Comparison of ENCODE assay signal across 7 mouse cellular contexts in the genomic region with DNA sequence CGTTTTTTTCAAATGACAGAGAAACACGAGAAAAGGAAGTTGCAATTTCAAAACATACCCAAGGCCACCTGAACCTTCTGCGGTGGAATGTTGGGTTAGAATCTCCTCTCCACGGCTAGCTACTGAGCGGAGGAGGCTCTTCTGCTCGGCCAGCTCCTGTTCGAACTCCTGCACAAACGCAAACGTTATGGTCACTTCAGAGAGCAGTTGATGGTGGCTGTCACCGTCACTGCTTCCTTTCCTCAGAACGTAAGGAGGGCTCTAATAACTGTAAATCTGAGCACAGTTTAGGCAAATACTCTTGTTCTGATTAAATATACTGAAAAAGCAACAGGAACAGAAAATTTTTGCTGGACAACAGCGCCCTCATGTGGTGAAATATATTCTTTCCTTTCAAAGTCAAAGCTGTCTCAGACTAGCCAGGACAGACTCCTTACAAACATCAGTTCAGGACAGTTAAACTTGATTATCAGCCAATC.
DNase-seq lines count a peak whose midpoint lies in the region; ATAC-seq lines count a peak whose summit lies in the region.

No protein-coding gene starts in this region.

- no peak overlapping the region for H3K4me3 ChIP-seq in forebrain, embryonic 14.5 days (ENCODE audit: low read depth, low read length)
- no peak overlapping the region for H3K4me3 ChIP-seq in kidney, embryonic 14.5 days (ENCODE audit: low read length)

- 60% methylated on average over 12 of the region's 12 CpGs for WGBS in forebrain, embryonic 14.5 days
- 47% methylated on average over 12 of the region's 12 CpGs for WGBS in kidney, embryonic 14.5 days

- peak; percentile 42 for DNase-seq in urinary bladder, postnatal 25 days (ENCODE audit: low spot score)
- no peak for DNase-seq in urinary bladder, adult 2 months (ENCODE audit: low spot score)
- peak; percentile 47 for DNase-seq in adrenal gland, adult 8-10 months
- DNase-seq in forebrain, embryonic 14.5 days (ENCODE audit: low spot score), result peak; percentile 74
- peak; percentile 75 for DNase-seq in lung, postnatal 36 days
- DNase-seq in spleen, adult 12 weeks (ENCODE audit: low spot score), result peak; percentile 6

- ATAC-seq in forebrain, embryonic 14.5 days, result peak; percentile 54; the same call in 1 of the 2 replicates
- no peak for ATAC-seq in kidney, embryonic 14.5 days (ENCODE audit: low FRiP score, low TSS enrichment)

- H3K36me3 ChIP-seq in forebrain, embryonic 14.5 days (ENCODE audit: control insufficient read depth, insufficient read depth, low read length), result no peaks in the 10 kb centered on the region
- H3K36me3 ChIP-seq in kidney, embryonic 14.5 days (ENCODE audit: control insufficient read depth, insufficient read depth, low read length), result no peaks in the 10 kb centered on the region

- no peak overlapping the region for H3K9ac ChIP-seq in forebrain, embryonic 14.5 days (ENCODE audit: low read length)
- H3K9ac ChIP-seq in kidney, embryonic 14.5 days (ENCODE audit: low read depth, low read length), result no peak overlapping the region

- H3K4me2 ChIP-seq in forebrain, embryonic 14.5 days (ENCODE audit: low read length), result no peak overlapping the region
- H3K4me2 ChIP-seq in kidney, embryonic 14.5 days (replicated peaks; ENCODE audit: low read depth, low read length), result peak overlapping the region; percentile 12; the same call in 1 of the 2 replicates

- no peaks in the 10 kb centered on the region for H3K9me3 ChIP-seq in forebrain, embryonic 14.5 days (replicated peaks; ENCODE audit: control insufficient read depth, low read length)
- H3K9me3 ChIP-seq in kidney, embryonic 14.5 days (ENCODE audit: control insufficient read depth, low read length), result no peaks in the 10 kb centered on the region

- H3K4me1 ChIP-seq in forebrain, embryonic 14.5 days (ENCODE audit: control insufficient read depth, insufficient read depth, low read length), result no peaks in the 10 kb centered on the region
- 0 out of 2 replicates have a peak, but pooled peaks cover 3% of the 10 kb centered on the region for H3K4me1 ChIP-seq in kidney, embryonic 14.5 days (ENCODE audit: control insufficient read depth, insufficient read depth, low read length)

- H3K27me3 ChIP-seq in forebrain, embryonic 14.5 days (replicated peaks; ENCODE audit: control insufficient read depth, insufficient read depth, low read length), result no peaks in the 10 kb centered on the region
- no peaks in the 10 kb centered on the region for H3K27me3 ChIP-seq in kidney, embryonic 14.5 days (ENCODE audit: control insufficient read depth, insufficient read depth, low read length)

- no peak overlapping the region for H3K27ac ChIP-seq in forebrain, embryonic 14.5 days (ENCODE audit: low read depth, low read length)
- no peak overlapping the region for H3K27ac ChIP-seq in kidney, embryonic 14.5 days (ENCODE audit: low read depth, low read length)
